Mouse (Mus musculus): ENCODE measurements around the gene Baz2a. TPM values are rescaled to one million over a fixed set of nuclear protein-coding genes. Genes with fewer than 3 reads are reported as not detected.
"Not testable (repeated sequence)": the region's sequence is repeated elsewhere in the genome, so short reads cannot be mapped to it uniquely, and the experiment has no call there.

Baz2a gene
- polyA plus RNA-seq, 1 experiment from 2014 or later: 14.7 TPM

GRCm38 (mm10) chr10:128059207-128059981, 32.0 kb upstream of the Baz2a start:
- no peaks in the 10 kb centered on the region for H3K9me3 ChIP-seq
- peaks cover 28% of the 10 kb centered on the region for H3K4me1 ChIP-seq
- DNase-seq (ENCODE audit: low spot score): peak; percentile 71
- peak overlapping the region; percentile 98 for H3K27ac ChIP-seq (replicated peaks)
- peaks cover 38% of the 10 kb centered on the region for H3K36me3 ChIP-seq (replicated peaks)
- H3K27me3 ChIP-seq (replicated peaks; ENCODE audit: low read depth, poor library complexity, severe bottlenecking): no peaks in the 10 kb centered on the region
- WGBS: under 1% methylated on average over 62 of the region's 62 CpGs
- H3K4me3 ChIP-seq: peak overlapping the region; percentile 98

GRCm38 (mm10) chr10:128061109-128061508, 30.3 kb upstream of the Baz2a start:
- H3K27me3 ChIP-seq (replicated peaks; ENCODE audit: low read depth, poor library complexity, severe bottlenecking): no peaks in the 10 kb centered on the region
- no peak for DNase-seq (ENCODE audit: low spot score)
- no peak overlapping the region for H3K27ac ChIP-seq (replicated peaks)
- peaks cover 55% of the 10 kb centered on the region for H3K36me3 ChIP-seq (replicated peaks)
- H3K4me3 ChIP-seq: peak overlapping the region; percentile 98
- H3K4me1 ChIP-seq: peaks cover 28% of the 10 kb centered on the region
- H3K9me3 ChIP-seq: no peaks in the 10 kb centered on the region
- WGBS: 93% methylated on average over 5 of the region's 5 CpGs

- Histone ChIP-seq H3K27me3 (replicated peaks; ENCODE audit: low read depth, poor library complexity, severe bottlenecking) (no peaks in the 10 kb centered on the region), H3K4me3 (0 out of 2 replicates have a peak overlapping the region, but pooled peaks have one; percentile 13), H3K27ac (replicated peaks) (no peak overlapping the region), H3K9me3 (no peaks in the 10 kb centered on the region), H3K4me1 (peaks cover 28% of the 10 kb centered on the region), H3K36me3 (replicated peaks) (peaks cover 67% of the 10 kb centered on the region)
- no peak for DNase-seq (ENCODE audit: low spot score)
- WGBS: 92% methylated on average over 6 of the region's 6 CpGs
Observed at GRCm38 (mm10) chr10:128062221-128062989, 29.0 kb upstream of the Baz2a start.

GRCm38 (mm10) chr10:128066072-128066471, 25.3 kb upstream of the Baz2a start:
- H3K36me3 ChIP-seq (replicated peaks): peaks cover 92% of the 10 kb centered on the region

GRCm38 (mm10) chr10:128069201-128069600, 22.2 kb upstream of the Baz2a start:
- H3K36me3 ChIP-seq (replicated peaks): peaks cover 93% of the 10 kb centered on the region
- no peak overlapping the region for H3K27ac ChIP-seq (replicated peaks)
- no peak for DNase-seq (ENCODE audit: low spot score)
- no peaks in the 10 kb centered on the region for H3K27me3 ChIP-seq (replicated peaks; ENCODE audit: low read depth, poor library complexity, severe bottlenecking)
- H3K4me3 ChIP-seq: no peak overlapping the region
- H3K4me1 ChIP-seq: no peaks in the 10 kb centered on the region
- H3K9me3 ChIP-seq: no peaks in the 10 kb centered on the region
- 95% methylated on average over 4 of the region's 4 CpGs for WGBS

More at GRCm38 (mm10) chr10:128066072-128066471, 25.3 kb upstream of the Baz2a start:
- Histone ChIP-seq H3K27me3 (replicated peaks; ENCODE audit: low read depth, poor library complexity, severe bottlenecking) (no peaks in the 10 kb centered on the region), H3K9me3 (no peaks in the 10 kb centered on the region), H3K4me3 (no peak overlapping the region), H3K4me1 (peaks cover 5% of the 10 kb centered on the region; the same call in 1 of the 2 replicates), H3K27ac (replicated peaks) (no peak overlapping the region)
- no peak for DNase-seq (ENCODE audit: low spot score)
- WGBS: 87% methylated on average over 5 of the region's 5 CpGs

GRCm38 (mm10) chr10:128070432-128070831, 20.9 kb upstream of the Baz2a start:
- H3K36me3 ChIP-seq (replicated peaks): peaks cover 92% of the 10 kb centered on the region
- not testable (repeated sequence) for H3K27me3 ChIP-seq (replicated peaks; ENCODE audit: low read depth, poor library complexity, severe bottlenecking); H3K4me1 ChIP-seq; H3K27ac ChIP-seq (replicated peaks); H3K4me3 ChIP-seq; H3K9me3 ChIP-seq; DNase-seq (ENCODE audit: low spot score)
- 91% methylated on average over 2 of the region's 2 CpGs for WGBS

GRCm38 (mm10) chr10:128078269-128078668, 13.1 kb upstream of the Baz2a start:
- not testable (repeated sequence) for H3K9me3 ChIP-seq; H3K27ac ChIP-seq (replicated peaks); DNase-seq (ENCODE audit: low spot score); H3K27me3 ChIP-seq (replicated peaks; ENCODE audit: low read depth, poor library complexity, severe bottlenecking); H3K4me3 ChIP-seq; H3K4me1 ChIP-seq
- 81% methylated on average over 5 of the region's 5 CpGs for WGBS
- peaks cover 40% of the 10 kb centered on the region for H3K36me3 ChIP-seq (replicated peaks)

- H3K4me1 ChIP-seq: peaks cover 19% of the 10 kb centered on the region
- peaks cover 36% of the 10 kb centered on the region for H3K36me3 ChIP-seq (replicated peaks)
- no peak overlapping the region for H3K27ac ChIP-seq (replicated peaks)
- WGBS: 84% methylated on average over 1 of the region's 1 CpGs
- H3K27me3 ChIP-seq (replicated peaks; ENCODE audit: low read depth, poor library complexity, severe bottlenecking): no peaks in the 10 kb centered on the region
- no peaks in the 10 kb centered on the region for H3K9me3 ChIP-seq
- DNase-seq (ENCODE audit: low spot score): no peak
- no peak overlapping the region for H3K4me3 ChIP-seq
Observed at GRCm38 (mm10) chr10:128080496-128080895, 10.9 kb upstream of the Baz2a start.

GRCm38 (mm10) chr10:128081807-128082476, 9.4 kb upstream of the Baz2a start:
- no peaks in the 10 kb centered on the region for H3K9me3 ChIP-seq
- H3K27ac ChIP-seq (replicated peaks): no peak overlapping the region
- WGBS: 70% methylated on average over 6 of the region's 6 CpGs
- DNase-seq (ENCODE audit: low spot score): no peak
- H3K36me3 ChIP-seq (replicated peaks): peaks cover 44% of the 10 kb centered on the region
- H3K27me3 ChIP-seq (replicated peaks; ENCODE audit: low read depth, poor library complexity, severe bottlenecking): no peaks in the 10 kb centered on the region
- H3K4me1 ChIP-seq: peaks cover 19% of the 10 kb centered on the region
- H3K4me3 ChIP-seq: peak overlapping the region; percentile 99

GRCm38 (mm10) chr10:128082477-128082808, 8.9 kb upstream of the Baz2a start:
- 19% methylated on average over 9 of the region's 9 CpGs for WGBS
- peaks cover 19% of the 10 kb centered on the region for H3K4me1 ChIP-seq
- H3K9me3 ChIP-seq: no peaks in the 10 kb centered on the region
- H3K27me3 ChIP-seq (replicated peaks; ENCODE audit: low read depth, poor library complexity, severe bottlenecking): no peaks in the 10 kb centered on the region
- peak overlapping the region; percentile 95 for H3K27ac ChIP-seq (replicated peaks)
- DNase-seq (ENCODE audit: low spot score): no peak
- peaks cover 44% of the 10 kb centered on the region for H3K36me3 ChIP-seq (replicated peaks)
- H3K4me3 ChIP-seq: peak overlapping the region; percentile 99

GRCm38 (mm10) chr10:128082880-128083421, 8.4 kb upstream of the Baz2a start, which contains the start of gene Atp5b:
Gene Atp5b, plus strand, starts transcription at chr10:128083273.
- H3K9me3 ChIP-seq: no peaks in the 10 kb centered on the region
- H3K27ac ChIP-seq (replicated peaks): peak within 1 kb of the TSS; percentile 95
- H3K4me1 ChIP-seq: peaks cover 19% of the 10 kb centered on the region
- H3K4me3 ChIP-seq: peak within 1 kb of the TSS; percentile 99
- no peaks in the 10 kb centered on the region for H3K27me3 ChIP-seq (replicated peaks; ENCODE audit: low read depth, poor library complexity, severe bottlenecking)
- DNase-seq (ENCODE audit: low spot score): peak; percentile 95
- peaks cover 44% of the 10 kb centered on the region for H3K36me3 ChIP-seq (replicated peaks)
- WGBS: under 1% methylated on average over 34 of the region's 34 CpGs

- Histone ChIP-seq H3K27me3 (replicated peaks; ENCODE audit: low read depth, poor library complexity, severe bottlenecking) (no peaks in the 10 kb centered on the region), H3K9me3 (no peaks in the 10 kb centered on the region), H3K4me1 (peaks cover 19% of the 10 kb centered on the region), H3K36me3 (replicated peaks) (peaks cover 49% of the 10 kb centered on the region), H3K4me3 (peak overlapping the region; percentile 99), H3K27ac (replicated peaks) (peak overlapping the region; percentile 95)
- no peak for DNase-seq (ENCODE audit: low spot score)
- under 1% methylated on average over 22 of the region's 22 CpGs for WGBS
Observed at GRCm38 (mm10) chr10:128083688-128084087, 7.7 kb upstream of the Baz2a start.

Measured in embryonic facial prominence, embryonic 10.5 days (tissue).